Mouse (Mus musculus): ENCODE measurements at regions not wholly inside any gene's neighbourhood (a gene's known extent, or its start where the extent isn't known, plus 50 kb on each side); places are given as distances from the start of the nearest gene placed in this dataset.
"Not testable (repeated sequence)": the region's sequence is repeated elsewhere in the genome, so short reads cannot be mapped to it uniquely, and the experiment has no call there.

- Histone ChIP-seq H3K4me1 (peaks cover 3% of the 10 kb centered on the region; the same call in 1 of the 2 replicates), H3K27me3 (ENCODE audit: low read depth, poor library complexity, severe bottlenecking) (no peaks in the 10 kb centered on the region), H3K9me3 (replicated peaks) (no peaks in the 10 kb centered on the region), H3K4me3 (no peak overlapping the region), H3K36me3 (no peaks in the 10 kb centered on the region), H3K27ac (no peak overlapping the region)
- no peak for DNase-seq (ENCODE audit: low spot score)
- WGBS: 92% methylated on average over 6 of the region's 6 CpGs
Observed at GRCm38 (mm10) chr15:5946650-5947049, 352.9 kb upstream of the Dab2 start.

- H3K27ac ChIP-seq: no peak overlapping the region
- H3K4me1 ChIP-seq: no peaks in the 10 kb centered on the region
- H3K27me3 ChIP-seq (ENCODE audit: low read depth, poor library complexity, severe bottlenecking): no peaks in the 10 kb centered on the region
- H3K9me3 ChIP-seq (replicated peaks): no peaks in the 10 kb centered on the region
- H3K36me3 ChIP-seq: no peaks in the 10 kb centered on the region
- no peak for DNase-seq (ENCODE audit: low spot score)
- no peak overlapping the region for H3K4me3 ChIP-seq
- 88% methylated on average over 3 of the region's 3 CpGs for WGBS
Observed at GRCm38 (mm10) chr15:5950919-5951318, 348.7 kb upstream of the Dab2 start.

- H3K4me1 ChIP-seq; H3K27me3 ChIP-seq (ENCODE audit: low read depth, poor library complexity, severe bottlenecking); H3K9me3 ChIP-seq (replicated peaks); H3K36me3 ChIP-seq; H3K4me3 ChIP-seq; H3K27ac ChIP-seq; DNase-seq (ENCODE audit: low spot score): not testable (repeated sequence)
- 93% methylated on average over 2 of the region's 2 CpGs for WGBS
Observed at GRCm38 (mm10) chr15:5951661-5952060, 347.9 kb upstream of the Dab2 start.

DNA sequence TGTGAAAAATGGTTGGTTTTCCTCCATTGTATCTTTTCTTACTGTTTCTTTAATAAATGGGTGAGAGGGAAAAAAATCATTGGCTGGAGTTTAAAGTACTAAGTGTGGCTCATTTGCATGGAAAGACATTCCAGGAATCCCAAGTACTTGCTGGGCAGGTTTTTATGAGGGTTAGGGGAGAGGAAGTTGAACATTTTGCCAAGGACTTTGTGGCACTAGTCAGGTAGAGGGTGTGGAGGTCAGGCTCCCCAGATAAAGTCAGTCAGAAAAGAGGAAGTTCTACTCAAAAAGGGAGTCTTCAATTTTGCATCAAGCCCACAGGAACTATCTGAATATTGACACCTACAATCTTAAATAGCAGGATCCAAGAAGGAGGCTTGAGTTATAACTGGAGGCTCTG, 346.5 kb upstream of the Dab2 start:
- no peaks in the 10 kb centered on the region for H3K9me3 ChIP-seq (replicated peaks)
- H3K27ac ChIP-seq: no peak overlapping the region
- no peak overlapping the region for H3K4me3 ChIP-seq
- H3K36me3 ChIP-seq: no peaks in the 10 kb centered on the region
- no peaks in the 10 kb centered on the region for H3K4me1 ChIP-seq
- H3K27me3 ChIP-seq (ENCODE audit: low read depth, poor library complexity, severe bottlenecking): no peaks in the 10 kb centered on the region
- no peak for DNase-seq (ENCODE audit: low spot score)

DNA sequence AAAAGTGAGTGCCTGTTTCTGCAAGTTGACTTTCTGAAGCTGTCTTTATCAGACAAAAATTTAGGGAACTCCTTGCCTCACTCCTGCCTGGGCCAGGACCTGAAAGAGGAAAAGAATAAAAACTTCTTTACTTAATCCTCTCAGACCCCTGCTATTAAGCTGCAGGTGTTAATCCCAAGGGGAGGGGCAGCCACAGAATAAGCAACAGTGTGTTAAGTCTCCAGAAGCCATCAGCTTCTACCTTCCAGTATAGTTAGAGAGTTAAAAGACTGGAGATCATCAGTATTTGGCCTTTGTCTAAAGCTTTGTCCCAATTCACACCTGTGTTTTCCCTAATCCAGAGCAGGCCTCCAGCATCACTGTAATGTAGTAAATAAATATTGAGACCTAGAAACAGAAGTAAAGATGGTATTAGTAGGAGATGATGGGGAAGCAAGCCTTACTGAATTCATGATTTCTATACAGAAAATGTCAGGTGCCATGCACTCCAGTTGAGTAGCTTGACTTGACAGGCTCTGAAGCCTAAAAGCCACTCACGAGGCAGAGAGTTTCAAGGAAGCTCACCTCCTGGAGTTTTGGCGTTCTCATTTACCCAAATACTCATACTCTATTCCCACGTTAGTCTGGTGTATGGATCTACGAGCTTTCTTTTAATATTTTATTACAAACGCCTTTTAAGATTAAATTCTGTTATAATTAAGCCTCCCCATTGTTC, 308.1 kb upstream of the Dab2 start:
- H3K4me3 ChIP-seq: no peak overlapping the region
- WGBS: 81% methylated on average over 5 of the region's 5 CpGs

GRCm38 (mm10) chr15:5992146-5992545, 307.4 kb upstream of the Dab2 start:
- not testable (repeated sequence) for H3K9me3 ChIP-seq (replicated peaks); H3K27me3 ChIP-seq (ENCODE audit: low read depth, poor library complexity, severe bottlenecking); DNase-seq (ENCODE audit: low spot score); H3K27ac ChIP-seq; H3K36me3 ChIP-seq; H3K4me1 ChIP-seq; H3K4me3 ChIP-seq
- WGBS: 94% methylated on average over 1 of the region's 1 CpGs

More for the DNA sequence above, 308.1 kb upstream of the Dab2 start:
- Histone ChIP-seq H3K36me3 (no peaks in the 10 kb centered on the region), H3K27ac (no peak overlapping the region), H3K27me3 (ENCODE audit: low read depth, poor library complexity, severe bottlenecking) (no peaks in the 10 kb centered on the region), H3K4me1 (no peaks in the 10 kb centered on the region), H3K9me3 (replicated peaks) (no peaks in the 10 kb centered on the region)
- no peak for DNase-seq (ENCODE audit: low spot score)

- DNase-seq (ENCODE audit: low spot score): no peak
- Histone ChIP-seq H3K9me3 (replicated peaks) (no peaks in the 10 kb centered on the region), H3K27me3 (ENCODE audit: low read depth, poor library complexity, severe bottlenecking) (no peaks in the 10 kb centered on the region), H3K4me3 (no peak overlapping the region), H3K36me3 (no peaks in the 10 kb centered on the region), H3K27ac (no peak overlapping the region), H3K4me1 (no peaks in the 10 kb centered on the region)
- WGBS: 96% methylated on average over 1 of the region's 1 CpGs
Observed at GRCm38 (mm10) chr15:6000816-6001215, 298.8 kb upstream of the Dab2 start.

DNA sequence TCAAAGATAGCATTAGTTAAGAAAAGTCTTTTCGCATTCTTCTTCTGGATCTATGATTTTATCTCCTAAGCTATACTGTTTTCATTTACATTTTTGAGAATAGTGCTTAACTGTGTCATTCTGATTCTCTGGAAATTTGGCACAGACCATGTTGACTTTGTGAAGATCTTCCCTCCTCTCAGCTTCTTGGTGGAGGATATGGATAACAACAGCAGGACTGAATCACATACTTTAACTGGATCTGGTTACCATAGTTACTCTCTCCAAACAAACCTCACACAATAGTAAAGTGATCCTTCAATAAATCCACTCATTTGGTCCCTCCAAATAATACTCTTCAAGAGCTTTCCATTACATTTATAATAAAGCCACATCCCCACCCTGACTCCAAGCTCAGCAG, 298.2 kb upstream of the Dab2 start:
- Histone ChIP-seq H3K9me3 (replicated peaks) (no peaks in the 10 kb centered on the region), H3K27me3 (ENCODE audit: low read depth, poor library complexity, severe bottlenecking) (no peaks in the 10 kb centered on the region), H3K4me1 (no peaks in the 10 kb centered on the region), H3K36me3 (no peaks in the 10 kb centered on the region), H3K4me3 (no peak overlapping the region), H3K27ac (no peak overlapping the region)
- 98% methylated on average over 1 of the region's 1 CpGs for WGBS
- DNase-seq (ENCODE audit: low spot score): no peak

DNA sequence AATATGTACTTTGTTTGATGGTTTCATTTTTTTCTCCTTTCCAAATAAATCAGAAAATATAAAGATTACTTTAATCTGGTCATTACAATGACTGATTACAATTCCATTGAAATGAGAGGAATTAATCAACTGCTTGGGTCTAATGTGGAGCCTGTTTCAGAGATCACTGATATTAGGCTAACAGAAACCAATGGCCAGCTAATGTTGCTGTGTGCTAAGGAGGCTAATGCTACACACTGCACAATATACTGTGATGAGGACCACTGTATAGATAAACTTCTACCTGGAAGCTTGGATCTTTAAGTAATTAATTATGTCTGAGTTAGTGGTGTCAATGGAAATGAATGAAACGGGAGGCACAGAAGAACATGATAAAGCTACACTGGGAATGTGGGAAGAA, 284.6 kb upstream of the Dab2 start:
- no peak overlapping the region for H3K27ac ChIP-seq
- no peaks in the 10 kb centered on the region for H3K36me3 ChIP-seq
- 82% methylated on average over 1 of the region's 1 CpGs for WGBS
- H3K4me1 ChIP-seq: no peaks in the 10 kb centered on the region
- H3K4me3 ChIP-seq: no peak overlapping the region
- no peak for DNase-seq (ENCODE audit: low spot score)
- no peaks in the 10 kb centered on the region for H3K27me3 ChIP-seq (ENCODE audit: low read depth, poor library complexity, severe bottlenecking)
- no peaks in the 10 kb centered on the region for H3K9me3 ChIP-seq (replicated peaks)

DNA sequence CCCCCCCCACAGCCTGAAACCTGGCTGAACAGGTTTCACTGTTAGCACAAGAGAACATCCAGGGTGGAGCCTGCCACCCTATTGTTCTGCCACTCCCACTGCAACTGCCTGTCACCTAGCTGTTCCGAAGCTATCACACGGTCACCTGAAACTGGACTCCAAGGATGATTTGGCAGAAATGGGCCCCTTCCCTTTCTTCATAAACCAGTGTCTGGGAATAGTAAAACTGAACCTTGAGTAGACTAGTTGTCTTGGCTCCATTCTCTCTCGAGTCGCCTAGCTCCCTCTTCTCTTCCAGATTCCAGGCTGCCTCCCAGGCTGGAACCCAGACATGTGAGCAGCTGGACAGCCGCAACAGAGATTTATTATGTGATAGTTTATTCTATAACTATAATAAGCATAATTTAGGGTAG, 282.9 kb upstream of the Dab2 start:
- no peaks in the 10 kb centered on the region for H3K4me1 ChIP-seq
- H3K4me3 ChIP-seq: no peak overlapping the region
- 68% methylated on average over 5 of the region's 5 CpGs for WGBS
- H3K9me3 ChIP-seq (replicated peaks): no peaks in the 10 kb centered on the region
- no peak overlapping the region for H3K27ac ChIP-seq
- DNase-seq (ENCODE audit: low spot score): no peak
- no peaks in the 10 kb centered on the region for H3K27me3 ChIP-seq (ENCODE audit: low read depth, poor library complexity, severe bottlenecking)
- no peaks in the 10 kb centered on the region for H3K36me3 ChIP-seq

DNA sequence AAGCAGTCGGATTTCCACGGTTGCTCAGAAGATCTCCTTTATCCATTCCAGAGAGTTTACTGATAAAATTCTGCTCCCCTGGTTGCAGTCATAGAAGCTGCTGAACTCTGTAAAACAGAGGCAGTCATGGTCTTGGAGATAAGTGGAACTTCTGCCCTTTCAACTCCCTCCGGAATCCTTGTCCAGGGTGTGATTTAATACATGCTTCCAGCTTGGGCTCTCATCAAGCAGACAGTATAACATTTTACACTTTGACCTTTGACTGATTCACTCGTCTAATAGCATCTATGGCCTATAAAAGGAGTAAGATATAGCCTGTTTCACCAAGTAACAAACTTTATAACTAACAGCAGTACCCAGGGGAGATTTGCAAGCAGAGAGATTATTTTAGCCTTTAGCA, 274.0 kb upstream of the Dab2 start:
- WGBS: 36% methylated on average over 4 of the region's 4 CpGs
- Histone ChIP-seq H3K27ac (no peak overlapping the region), H3K4me3 (no peak overlapping the region), H3K27me3 (ENCODE audit: low read depth, poor library complexity, severe bottlenecking) (no peaks in the 10 kb centered on the region), H3K36me3 (no peaks in the 10 kb centered on the region), H3K4me1 (no peaks in the 10 kb centered on the region), H3K9me3 (replicated peaks) (no peaks in the 10 kb centered on the region)
- DNase-seq (ENCODE audit: low spot score): no peak

- Histone ChIP-seq H3K4me3 (no peak overlapping the region), H3K9me3 (replicated peaks) (no peaks in the 10 kb centered on the region), H3K27ac (no peak overlapping the region), H3K4me1 (no peaks in the 10 kb centered on the region), H3K36me3 (no peaks in the 10 kb centered on the region), H3K27me3 (ENCODE audit: low read depth, poor library complexity, severe bottlenecking) (no peaks in the 10 kb centered on the region)
- WGBS: 93% methylated on average over 1 of the region's 1 CpGs
- no peak for DNase-seq (ENCODE audit: low spot score)
Observed at GRCm38 (mm10) chr15:6029214-6029613, 270.4 kb upstream of the Dab2 start.

DNA sequence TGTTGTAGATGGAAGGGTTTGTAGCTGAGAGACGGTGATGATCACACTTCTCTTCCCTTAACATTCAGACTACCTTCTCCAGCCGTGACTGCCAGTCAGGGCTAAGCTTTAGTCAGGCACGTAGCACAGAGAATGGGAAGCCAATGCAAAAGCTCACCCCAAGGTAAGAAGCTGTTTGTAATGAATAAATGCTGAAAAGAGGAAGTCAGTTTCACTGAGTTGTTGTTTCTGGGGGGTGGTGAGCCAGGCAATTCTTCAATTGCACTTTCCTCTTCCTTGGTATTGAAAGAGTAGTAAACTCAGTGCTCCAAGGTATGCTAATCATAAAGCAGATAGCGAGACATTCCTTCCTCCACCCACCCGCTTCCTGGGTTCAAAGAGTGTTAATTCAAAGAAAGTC, 269.2 kb upstream of the Dab2 start:
- no peak overlapping the region for H3K4me3 ChIP-seq
- no peaks in the 10 kb centered on the region for H3K4me1 ChIP-seq
- WGBS: 72% methylated on average over 5 of the region's 5 CpGs
- no peak overlapping the region for H3K27ac ChIP-seq
- no peak for DNase-seq (ENCODE audit: low spot score)
- H3K36me3 ChIP-seq: no peaks in the 10 kb centered on the region
- H3K27me3 ChIP-seq (ENCODE audit: low read depth, poor library complexity, severe bottlenecking): no peaks in the 10 kb centered on the region
- H3K9me3 ChIP-seq (replicated peaks): no peaks in the 10 kb centered on the region

DNA sequence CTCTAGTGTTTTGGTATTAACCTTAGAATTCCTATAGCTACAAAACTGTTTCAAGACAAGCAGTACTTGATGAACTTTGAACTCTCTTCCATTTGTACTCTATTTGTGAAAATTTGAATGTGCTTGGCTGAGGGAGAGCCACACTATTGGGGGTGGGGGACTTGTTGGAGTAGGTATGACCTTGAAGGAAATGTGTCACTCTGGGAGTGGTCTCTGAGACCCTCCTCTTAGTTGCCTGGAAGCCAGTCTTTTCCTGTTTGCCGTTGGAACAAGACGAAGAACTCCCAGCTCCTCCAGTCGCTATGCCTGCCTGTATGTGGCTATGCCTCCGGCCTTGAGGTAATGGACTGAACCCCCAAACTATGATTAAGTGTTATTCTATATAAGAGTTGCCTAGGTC, 265.4 kb upstream of the Dab2 start:
- WGBS: 97% methylated on average over 4 of the region's 4 CpGs
- DNase-seq (ENCODE audit: low spot score): no peak
- Histone ChIP-seq H3K4me1 (no peaks in the 10 kb centered on the region), H3K36me3 (no peaks in the 10 kb centered on the region), H3K4me3 (no peak overlapping the region), H3K9me3 (replicated peaks) (no peaks in the 10 kb centered on the region), H3K27me3 (ENCODE audit: low read depth, poor library complexity, severe bottlenecking) (no peaks in the 10 kb centered on the region), H3K27ac (no peak overlapping the region)
